Mouse (Mus musculus) ES-Bruce4 (cell line): ENCODE data around the gene Plcb1.

Experiments used
- CTCF ChIP-seq: IDR thresholded peaks from one replicate; pipeline ENCODE4 v1.8.1; 2011; ENCODE audit warnings: low read depth, low read length
- POLR2A ChIP-seq: IDR thresholded peaks from one replicate; pipeline ENCODE4 v1.8.1; 2011; ENCODE audit warnings: low read length; ENCODE audit not compliant: insufficient read depth

- TF ChIP-seq POLR2A (no peak), CTCF (no peak)
These were observed 203.9 kb downstream of the Plcb1 start for GRCm38 (mm10) chr2:134989650-134990292.
